Mouse (Mus musculus): Measurements from ENCODE around the gene Slc16a2. TPM values are rescaled to one million over a fixed set of nuclear protein-coding genes. Genes with fewer than 3 reads are reported as not detected.
A peak's percentile ranks its signal among the peaks of the same experiment; 100 is the strongest.

The Slc16a2 gene
- polyA plus RNA-seq, 1 experiment from 2014 or later: 22.8 TPM

- no peaks in the 10 kb centered on the region for H3K4me1 ChIP-seq (ENCODE audit: insufficient read depth)
- TF ChIP-seq CTCF (IDR thresholded peaks at IDR 0.05; ENCODE audit: low read depth): no peak
- H3K36me3 ChIP-seq (ENCODE audit: insufficient read depth): no peaks in the 10 kb centered on the region
- ATAC-seq (ENCODE audit: insufficient read depth) (no peak), DNase-seq (no peak)
- H3K27ac ChIP-seq (ENCODE audit: low read depth): no peak overlapping the region
- no peaks in the 10 kb centered on the region for H3K9me3 ChIP-seq (ENCODE audit: low read depth, low read length)
- H3K4me2 ChIP-seq: no peak overlapping the region
- no peak overlapping the region for H3K9ac ChIP-seq
- H3K27me3 ChIP-seq (ENCODE audit: insufficient read depth, low read length): peaks cover 12% of the 10 kb centered on the region; the same call in 1 of the 2 replicates
- no peak overlapping the region for H3K4me3 ChIP-seq (ENCODE audit: low read depth, low read length)
- WGBS: 55% methylated on average over 7 of the region's 7 CpGs
Measured at GRCm38 (mm10) chrX:103734041-103734625, 87.7 kb downstream of the Slc16a2 start.

GRCm38 (mm10) chrX:103733091-103733490 is 88.7 kb downstream of the Slc16a2 start:
- Histone ChIP-seq H3K9me3 (ENCODE audit: low read depth, low read length) (no peaks in the 10 kb centered on the region), H3K4me1 (ENCODE audit: insufficient read depth) (no peaks in the 10 kb centered on the region), H3K27me3 (ENCODE audit: insufficient read depth, low read length) (peaks cover 9% of the 10 kb centered on the region; the same call in 1 of the 2 replicates), H3K27ac (ENCODE audit: low read depth) (no peak overlapping the region), H3K4me3 (ENCODE audit: low read depth, low read length) (no peak overlapping the region), H3K4me2 (no peak overlapping the region), H3K36me3 (ENCODE audit: insufficient read depth) (no peaks in the 10 kb centered on the region), H3K9ac (no peak overlapping the region)
- ATAC-seq (ENCODE audit: insufficient read depth): no peak
- no peak for TF ChIP-seq CTCF (IDR thresholded peaks at IDR 0.05; ENCODE audit: low read depth)
- DNase-seq: no peak
- WGBS: 63% methylated on average over 4 of the region's 4 CpGs

GRCm38 (mm10) chrX:103732033-103732703 is 89.6 kb downstream of the Slc16a2 start:
- H3K36me3 ChIP-seq (ENCODE audit: insufficient read depth): no peaks in the 10 kb centered on the region
- TF ChIP-seq CTCF (IDR thresholded peaks at IDR 0.05; ENCODE audit: low read depth): no peak
- H3K4me2 ChIP-seq: no peak overlapping the region
- H3K9ac ChIP-seq: no peak overlapping the region
- DNase-seq (no peak), ATAC-seq (ENCODE audit: insufficient read depth) (no peak)
- no peaks in the 10 kb centered on the region for H3K4me1 ChIP-seq (ENCODE audit: insufficient read depth)
- no peak overlapping the region for H3K4me3 ChIP-seq (ENCODE audit: low read depth, low read length)
- H3K27me3 ChIP-seq (ENCODE audit: insufficient read depth, low read length): peaks cover 9% of the 10 kb centered on the region; the same call in 1 of the 2 replicates
- H3K9me3 ChIP-seq (ENCODE audit: low read depth, low read length): no peaks in the 10 kb centered on the region
- H3K27ac ChIP-seq (ENCODE audit: low read depth): no peak overlapping the region
- WGBS: 59% methylated on average over 4 of the region's 4 CpGs

- H3K36me3 ChIP-seq (ENCODE audit: insufficient read depth): no peaks in the 10 kb centered on the region
- H3K4me1 ChIP-seq (ENCODE audit: insufficient read depth): no peaks in the 10 kb centered on the region
- no peak overlapping the region for H3K9ac ChIP-seq
- 62% methylated on average over 2 of the region's 2 CpGs for WGBS
- H3K4me2 ChIP-seq: no peak overlapping the region
- DNase-seq (peak; percentile 27), ATAC-seq (ENCODE audit: insufficient read depth) (no peak)
- H3K27ac ChIP-seq (ENCODE audit: low read depth): no peak overlapping the region
- TF ChIP-seq CTCF (IDR thresholded peaks at IDR 0.05; ENCODE audit: low read depth): no peak
- no peaks in the 10 kb centered on the region for H3K9me3 ChIP-seq (ENCODE audit: low read depth, low read length)
- no peaks in the 10 kb centered on the region for H3K27me3 ChIP-seq (ENCODE audit: insufficient read depth, low read length)
- H3K4me3 ChIP-seq (ENCODE audit: low read depth, low read length): no peak overlapping the region
Measured at GRCm38 (mm10) chrX:103722437-103722836, 99.3 kb downstream of the Slc16a2 start.

GRCm38 (mm10) chrX:103719618-103720185 is 102.1 kb downstream of the Slc16a2 start:
- no peak overlapping the region for H3K4me2 ChIP-seq
- 41% methylated on average over 12 of the region's 12 CpGs for WGBS
- no peak for TF ChIP-seq CTCF (IDR thresholded peaks at IDR 0.05; ENCODE audit: low read depth)
- H3K9me3 ChIP-seq (ENCODE audit: low read depth, low read length): no peaks in the 10 kb centered on the region
- ATAC-seq (ENCODE audit: insufficient read depth) (no peak), DNase-seq (no peak)
- H3K36me3 ChIP-seq (ENCODE audit: insufficient read depth): no peaks in the 10 kb centered on the region
- no peaks in the 10 kb centered on the region for H3K27me3 ChIP-seq (ENCODE audit: insufficient read depth, low read length)
- no peaks in the 10 kb centered on the region for H3K4me1 ChIP-seq (ENCODE audit: insufficient read depth)
- no peak overlapping the region for H3K9ac ChIP-seq
- H3K27ac ChIP-seq (ENCODE audit: low read depth): no peak overlapping the region
- H3K4me3 ChIP-seq (ENCODE audit: low read depth, low read length): no peak overlapping the region

- no peak for TF ChIP-seq CTCF (IDR thresholded peaks at IDR 0.05; ENCODE audit: low read depth)
- WGBS: 42% methylated on average over 7 of the region's 7 CpGs
- Histone ChIP-seq H3K9me3 (ENCODE audit: low read depth, low read length) (no peaks in the 10 kb centered on the region), H3K36me3 (ENCODE audit: insufficient read depth) (no peaks in the 10 kb centered on the region), H3K27ac (ENCODE audit: low read depth) (0 out of 2 replicates have a peak overlapping the region, but pooled peaks have one; percentile 42), H3K9ac (no peak overlapping the region), H3K4me2 (no peak overlapping the region), H3K4me1 (ENCODE audit: insufficient read depth) (no peaks in the 10 kb centered on the region; the same call in 1 of the 2 replicates), H3K27me3 (ENCODE audit: insufficient read depth, low read length) (0 out of 2 replicates have a peak, but pooled peaks cover 3% of the 10 kb centered on the region), H3K4me3 (ENCODE audit: low read depth, low read length) (no peak overlapping the region)
- ATAC-seq (ENCODE audit: insufficient read depth) (no peak), DNase-seq (no peak)
Measured at GRCm38 (mm10) chrX:103712922-103713321, 108.9 kb downstream of the Slc16a2 start.

GRCm38 (mm10) chrX:103709671-103710070 is 112.1 kb downstream of the Slc16a2 start:
- H3K27ac ChIP-seq (ENCODE audit: low read depth): no peak overlapping the region
- ATAC-seq (ENCODE audit: insufficient read depth): no peak
- H3K4me3 ChIP-seq (ENCODE audit: low read depth, low read length): no peak overlapping the region
- TF ChIP-seq CTCF (IDR thresholded peaks at IDR 0.05; ENCODE audit: low read depth): no peak
- H3K4me2 ChIP-seq: no peak overlapping the region
- H3K27me3 ChIP-seq (ENCODE audit: insufficient read depth, low read length): peaks cover 3% of the 10 kb centered on the region; the same call in 1 of the 2 replicates
- no peaks in the 10 kb centered on the region for H3K9me3 ChIP-seq (ENCODE audit: low read depth, low read length)
- H3K9ac ChIP-seq: no peak overlapping the region
- no peak for DNase-seq
- H3K36me3 ChIP-seq (ENCODE audit: insufficient read depth): no peaks in the 10 kb centered on the region
- 67% methylated on average over 2 of the region's 2 CpGs for WGBS
- H3K4me1 ChIP-seq (ENCODE audit: insufficient read depth): no peaks in the 10 kb centered on the region; the same call in 1 of the 2 replicates

All from lung, embryonic 14.5 days (tissue).